Mouse (Mus musculus) CH12.LX (cell line): ENCODE results near the gene Aspg. TPM values are rescaled to one million over a fixed set of nuclear protein-coding genes. Genes with fewer than 3 reads are reported as not detected.

Source experiments
- DNase-seq: peaks from one replicate; pipeline ENCODE4 v3.0.0-alpha.2; 2013; ENCODE audit errors: extremely low read depth
- H3K27ac ChIP-seq: 2 replicates; pipeline ENCODE4 v1.5.1; 2012; ENCODE audit warnings: low read depth, mild to moderate bottlenecking, control low read depth, moderate library complexity; ENCODE audit not compliant: insufficient read depth
- H3K27me3 ChIP-seq: replicated peaks from 2 replicates; pipeline ENCODE3; 2012; ENCODE audit warnings: inconsistent platforms
- H3K36me3 ChIP-seq, 2 experiments: replicated peaks in 1 of 2; 2 replicates each; pipeline versions ENCODE3 to v1.6.1; 2012; ENCODE audit warnings: inconsistent platforms in 1 of 2, low read length in 1 of 2, mild to moderate bottlenecking in 1 of 2, mixed read lengths in 1 of 2, moderate library complexity in 1 of 2; ENCODE audit not compliant: control insufficient read depth in 1 of 2, insufficient read depth in 1 of 2
- H3K4me1 ChIP-seq, 2 experiments: 2 replicates each; pipeline ENCODE4 v1.6.1; 2012; ENCODE audit warnings: inconsistent platforms in 1 of 2, moderate library complexity in 1 of 2; ENCODE audit not compliant: insufficient read depth in 2 of 2, control insufficient read depth in 1 of 2
- H3K4me2 ChIP-seq: 2 replicates; pipeline ENCODE4 v1.6.1; 2012; ENCODE audit warnings: low read depth, mild to moderate bottlenecking, control low read depth; ENCODE audit not compliant: poor library complexity, insufficient read depth, severe bottlenecking
- H3K4me3 ChIP-seq, 3 experiments: fragments of 150-350 bp in 1 of 3; sonication (generic) in 1 of 3; replicated peaks in 1 of 3; 2 replicates each; pipeline versions ENCODE3 to v1.5.1; 2011 to 2012; ENCODE audit warnings: low read depth in 2 of 3, low read length in 2 of 3, mild to moderate bottlenecking in 2 of 3, moderate library complexity in 2 of 3, control low read depth in 1 of 3, improper control_type of control experiment in 1 of 3, inconsistent platforms in 1 of 3, mixed read lengths in 1 of 3; ENCODE audit not compliant: poor library complexity in 1 of 3
- H3K79me2 ChIP-seq: replicated peaks from 2 replicates; pipeline ENCODE4 v1.6.1; 2012; ENCODE audit warnings: mild to moderate bottlenecking, moderate library complexity; ENCODE audit not compliant: control insufficient read depth, poor library complexity, insufficient read depth, severe bottlenecking; ENCODE audit errors: extremely low read depth
- H3K9ac ChIP-seq: 2 replicates; pipeline ENCODE4 v1.6.1; 2012; ENCODE audit warnings: low read depth, mild to moderate bottlenecking, control low read depth, moderate library complexity; ENCODE audit not compliant: insufficient read depth
- H3K9me3 ChIP-seq: replicated peaks from 2 replicates; pipeline ENCODE3; 2012; ENCODE audit warnings: low read length, inconsistent platforms, mixed read lengths
- BHLHE40 ChIP-seq: IDR thresholded peaks from 2 replicates; pipeline ENCODE4 v1.6.1; 2011; ENCODE audit warnings: mild to moderate bottlenecking, low read depth, low read length, improper control_type of control experiment
- CHD1 ChIP-seq: IDR thresholded peaks from 2 replicates; pipeline ENCODE4 v1.6.1; 2012; ENCODE audit warnings: low read depth, low read length, improper control_type of control experiment, inconsistent platforms
- CTCF ChIP-seq, 2 experiments: IDR thresholded peaks in 1 of 2; conservative IDR thresholded peaks in 1 of 2; 2 replicates each; pipeline ENCODE4 v1.5.1; 2011 to 2012; ENCODE audit warnings: low read depth in 2 of 2, low read length in 2 of 2, improper control_type of control experiment in 1 of 2, inconsistent platforms in 1 of 2, mild to moderate bottlenecking in 1 of 2, moderate library complexity in 1 of 2
- IRF4 ChIP-seq: IDR thresholded peaks from 2 replicates; pipeline ENCODE4 v1.6.1; 2014; ENCODE audit warnings: low read depth, mild to moderate bottlenecking, inconsistent platforms, low read length, improper control_type of control experiment
- JUND ChIP-seq: conservative IDR thresholded peaks from 2 replicates; pipeline ENCODE4 v1.6.1; 2011; ENCODE audit warnings: low read depth, low read length, improper control_type of control experiment
- KAT2A ChIP-seq: IDR thresholded peaks from 2 replicates; pipeline ENCODE4 v1.6.1; 2012; ENCODE audit warnings: low read length, improper control_type of control experiment, inconsistent platforms; ENCODE audit not compliant: insufficient replicate concordance
- MAFK ChIP-seq: IDR thresholded peaks from 2 replicates; pipeline ENCODE4 v1.6.1; 2011; ENCODE audit warnings: low read length, improper control_type of control experiment; ENCODE audit not compliant: insufficient replicate concordance
- MAZ ChIP-seq: IDR thresholded peaks from 2 replicates; pipeline ENCODE4 v1.6.1; 2012; ENCODE audit warnings: low read depth, mild to moderate bottlenecking, inconsistent platforms, low read length, improper control_type of control experiment, moderate library complexity
- NELFE ChIP-seq: IDR thresholded peaks from 2 replicates; pipeline ENCODE4 v1.6.1; 2011; ENCODE audit warnings: low read depth, low read length, improper control_type of control experiment
- NRF1 ChIP-seq: IDR thresholded peaks from 2 replicates; pipeline ENCODE4 v1.6.1; 2014; ENCODE audit warnings: low read depth, mild to moderate bottlenecking, inconsistent platforms, low read length, improper control_type of control experiment, moderate library complexity
- POLR2A ChIP-seq: IDR thresholded peaks from 2 replicates; pipeline ENCODE4 v1.6.1; 2011; ENCODE audit warnings: low read depth, mild to moderate bottlenecking, improper control_type of control experiment, low read length
- POLR2AphosphoS2 ChIP-seq: IDR thresholded peaks from 2 replicates; pipeline ENCODE4 v1.6.1; 2011; ENCODE audit warnings: low read depth, low read length, improper control_type of control experiment
- RAD21 ChIP-seq: IDR thresholded peaks from 2 replicates; pipeline ENCODE4 v1.6.1; 2011; ENCODE audit warnings: low read depth, mild to moderate bottlenecking, low read length, improper control_type of control experiment, moderate library complexity
- SIN3A ChIP-seq: IDR thresholded peaks from 2 replicates; pipeline ENCODE4 v1.6.1; 2012; ENCODE audit warnings: low read length, improper control_type of control experiment, inconsistent platforms
- SMC3 ChIP-seq: IDR thresholded peaks from 2 replicates; pipeline ENCODE4 v1.6.1; 2011; ENCODE audit warnings: low read depth, low read length, improper control_type of control experiment
- UBTF ChIP-seq: IDR thresholded peaks from 2 replicates; pipeline ENCODE4 v1.6.1; 2012; ENCODE audit warnings: low read depth, mild to moderate bottlenecking, inconsistent platforms, low read length, improper control_type of control experiment, moderate library complexity
- ZC3H11A ChIP-seq: IDR thresholded peaks from 2 replicates; pipeline ENCODE4 v1.6.1; 2012; ENCODE audit warnings: low read depth, mild to moderate bottlenecking, inconsistent platforms, low read length, improper control_type of control experiment
- ZKSCAN1 ChIP-seq: IDR thresholded peaks from 2 replicates; pipeline ENCODE4 v1.6.1; 2012; ENCODE audit warnings: low read depth, inconsistent platforms, low read length, improper control_type of control experiment, borderline replicate concordance
- ZNF384 ChIP-seq: IDR thresholded peaks from 2 replicates; pipeline ENCODE4 v1.6.1; 2012; ENCODE audit warnings: low read depth, low read length, improper control_type of control experiment, inconsistent platforms
- dilution Hi-C: fragments of 300-500 bp; cut with MboI; formaldehyde crosslinking; loops from 2 replicates; pipeline ENCODE4 v1.14.3; 2020; ENCODE audit warnings: low sequenced_read_pairs; ENCODE audit not compliant: extremely low pct_unique_long_range_greater_than_20kb, extremely low pct_ligation_motif_present
- in situ Hi-C: fragments of 300-500 bp; cut with MboI; formaldehyde crosslinking; loops from 3 replicates; pipeline ENCODE4 v1.14.3; 2019; ENCODE audit warnings: low sequenced_read_pairs, low pct_ligation_motif_present, low pct_unique_long_range_greater_than_20kb, mixed read lengths
- polyA plus RNA-seq: library from polyadenylated mRNA; unstranded; fragments of >175 nt; gene quantifications from 2 replicates; pipeline ENCODE4 v1.2.1, GENCODE M21; 2012; ENCODE audit warnings: low read depth; ENCODE audit not compliant: insufficient read length
- total RNA-seq, 2 experiments: library from RNA; depleted of rRNA; stranded (reverse); fragments of 300-350 nt in 1 of 2; fragments of >200 nt in 1 of 2; gene quantifications; 2 replicates each; pipeline ENCODE4 v1.2.3; 2012 to 2014

Gene Aspg
- total and polyA plus RNA-seq, 3 experiments, result not detected

GRCm38 (mm10) chr12:112094261-112094880, 12.1 kb upstream of the Aspg start:
- no peaks in the 10 kb centered on the region for H3K36me3 ChIP-seq
- H3K9ac ChIP-seq, result no peak overlapping the region
- no peaks in the 10 kb centered on the region for H3K79me2 ChIP-seq
- dilution Hi-C loops, result no loop called here
- H3K4me3 ChIP-seq, result no peak overlapping the region
- DNase-seq, result no peak
- in situ Hi-C loops, result no loop called here
- TF ChIP-seq IRF4, result no peak
- no peak for TF ChIP-seq SMC3
- no peak for TF ChIP-seq CHD1
- no peak for TF ChIP-seq POLR2A
- TF ChIP-seq RAD21, result no peak
- TF ChIP-seq UBTF, result no peak
- TF ChIP-seq ZC3H11A, result no peak
- TF ChIP-seq ZNF384, result no peak
- TF ChIP-seq BHLHE40, result no peak
- no peak for TF ChIP-seq CTCF (conservative IDR thresholded peaks at IDR 0.05 in 1 of 2, IDR thresholded peaks at IDR 0.05 in 1 of 2; ENCODE audit: low read depth in 2 of 2, low read length in 2 of 2)
- TF ChIP-seq MAZ, result no peak
- TF ChIP-seq MAFK, result no peak
- no peak for TF ChIP-seq KAT2A
- no peak for TF ChIP-seq SIN3A
- no peak for TF ChIP-seq NELFE
- TF ChIP-seq ZKSCAN1, result no peak
- TF ChIP-seq, all 38 proteins: peak for 0
- peaks cover 69% of the 10 kb centered on the region for H3K27me3 ChIP-seq
- H3K4me2 ChIP-seq, result no peak overlapping the region
- H3K4me1 ChIP-seq, result no peaks in the 10 kb centered on the region
- H3K9me3 ChIP-seq, result peaks cover 7% of the 10 kb centered on the region
- no peak overlapping the region for H3K27ac ChIP-seq

- Histone ChIP-seq H3K4me3 (no peak overlapping the region), H3K4me2 (no peak overlapping the region), H3K9ac (no peak overlapping the region), H3K4me1 (no peaks in the 10 kb centered on the region), H3K36me3 (no peaks in the 10 kb centered on the region), H3K9me3 (peaks cover 7% of the 10 kb centered on the region), H3K27ac (no peak overlapping the region), H3K79me2 (no peaks in the 10 kb centered on the region), H3K27me3 (peaks cover 70% of the 10 kb centered on the region)
- dilution Hi-C loops (no loop called here), in situ Hi-C loops (no loop called here)
- no peak for DNase-seq
- TF ChIP-seq SIN3A, result no peak
- no peak for TF ChIP-seq NRF1
- no peak for TF ChIP-seq JUND
- TF ChIP-seq IRF4, result no peak
- no peak for TF ChIP-seq NELFE
- no peak for TF ChIP-seq SMC3
- TF ChIP-seq POLR2AphosphoS2, result no peak
Measured at GRCm38 (mm10) chr12:112096051-112096732, 10.3 kb upstream of the Aspg start.
